Mouse (Mus musculus) cerebellum, adult (tissue): Measurements from ENCODE around the gene Rab2b.

Experiments used
- ATAC-seq: cut with Nextera tagmentation; 2 replicates; pipeline ENCODE4 v1.9.2; 2017; ENCODE audit warnings: mild to moderate bottlenecking, moderate library complexity, mixed read lengths; ENCODE audit not compliant: insufficient number of reproducible peaks, low FRiP score, low TSS enrichment

Rab2b gene

DNA sequence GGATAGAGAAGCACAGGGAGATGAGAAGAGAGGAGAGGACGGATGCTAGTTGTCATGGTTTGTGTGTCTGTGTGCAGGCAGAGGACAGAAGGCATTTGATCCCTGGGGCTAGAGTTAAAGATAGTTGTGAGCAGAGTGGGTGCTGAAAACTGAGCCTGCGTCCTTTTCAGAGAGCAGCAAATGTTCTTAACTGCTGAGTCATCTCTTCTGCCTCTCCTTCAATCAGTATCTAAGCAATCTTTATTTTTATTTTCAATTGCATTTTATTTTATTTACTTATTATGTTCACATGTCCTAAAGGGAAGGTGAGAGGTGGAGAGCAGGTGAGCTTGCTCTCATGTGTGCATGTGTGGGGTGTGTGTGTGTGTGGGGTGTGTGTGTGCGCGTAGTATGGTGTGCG, 4.3 kb upstream of the Rab2b start:
- no peak for ATAC-seq

DNA sequence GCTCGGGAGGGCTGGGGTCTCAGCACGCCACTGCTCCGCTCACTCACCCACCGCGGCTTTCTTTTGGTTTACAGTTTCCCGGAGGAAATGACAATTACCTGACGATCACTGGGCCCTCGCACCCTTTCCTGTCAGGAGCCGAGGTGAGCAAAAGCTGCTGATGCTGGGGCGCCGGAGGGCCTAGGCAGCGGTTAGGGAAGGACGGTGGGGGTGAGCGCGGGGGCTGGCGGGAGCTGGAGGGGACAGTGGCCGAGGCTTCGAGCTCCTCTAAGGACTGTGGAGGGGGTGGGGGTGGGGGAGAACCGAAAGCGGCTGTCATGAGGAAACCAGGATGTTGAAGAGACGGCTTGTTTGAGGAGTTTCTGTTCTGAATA, 389 bp upstream of the Rab2b start:
- ATAC-seq: no peak

DNA sequence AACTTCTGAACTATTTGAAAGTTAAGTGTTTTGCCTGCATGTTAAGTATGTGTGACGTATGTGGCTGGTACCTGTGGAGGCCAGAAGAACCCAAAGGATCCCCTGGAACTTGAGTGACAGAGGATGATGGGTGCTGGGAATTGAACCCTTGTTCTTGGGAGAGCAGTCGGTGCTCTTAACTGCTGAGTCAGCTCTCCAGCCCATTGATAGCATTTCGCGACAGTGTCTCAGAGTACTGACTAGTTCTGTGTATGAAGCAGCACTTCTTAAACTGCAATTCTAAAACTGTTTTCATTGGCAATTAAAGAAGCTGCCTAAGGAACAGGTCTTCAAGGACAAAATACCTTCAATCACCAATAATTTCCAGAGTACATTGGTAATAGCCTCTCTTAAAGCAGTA, 2.1 kb downstream of the Rab2b start:
- no peak for ATAC-seq

DNA sequence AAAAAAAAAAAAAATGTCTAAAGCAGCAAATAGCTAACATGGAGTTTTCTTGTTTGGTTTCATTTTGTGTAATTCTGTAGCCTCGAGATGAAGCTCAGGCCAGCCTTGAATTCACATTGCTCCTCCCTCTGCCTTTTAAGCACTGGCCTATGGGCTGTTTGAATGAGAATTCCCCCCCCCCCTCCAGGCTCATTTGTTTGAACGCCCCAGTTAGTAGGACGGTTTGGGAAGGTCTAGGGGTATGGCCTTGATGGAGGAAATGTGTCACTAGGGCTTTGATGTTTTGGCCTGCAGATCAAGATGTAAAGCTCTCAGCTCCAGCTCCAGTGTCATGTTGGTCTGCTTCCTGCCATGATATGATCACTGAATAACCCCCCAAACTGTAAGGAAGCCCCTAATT, 6.6 kb downstream of the Rab2b start:
- no peak for ATAC-seq

DNA sequence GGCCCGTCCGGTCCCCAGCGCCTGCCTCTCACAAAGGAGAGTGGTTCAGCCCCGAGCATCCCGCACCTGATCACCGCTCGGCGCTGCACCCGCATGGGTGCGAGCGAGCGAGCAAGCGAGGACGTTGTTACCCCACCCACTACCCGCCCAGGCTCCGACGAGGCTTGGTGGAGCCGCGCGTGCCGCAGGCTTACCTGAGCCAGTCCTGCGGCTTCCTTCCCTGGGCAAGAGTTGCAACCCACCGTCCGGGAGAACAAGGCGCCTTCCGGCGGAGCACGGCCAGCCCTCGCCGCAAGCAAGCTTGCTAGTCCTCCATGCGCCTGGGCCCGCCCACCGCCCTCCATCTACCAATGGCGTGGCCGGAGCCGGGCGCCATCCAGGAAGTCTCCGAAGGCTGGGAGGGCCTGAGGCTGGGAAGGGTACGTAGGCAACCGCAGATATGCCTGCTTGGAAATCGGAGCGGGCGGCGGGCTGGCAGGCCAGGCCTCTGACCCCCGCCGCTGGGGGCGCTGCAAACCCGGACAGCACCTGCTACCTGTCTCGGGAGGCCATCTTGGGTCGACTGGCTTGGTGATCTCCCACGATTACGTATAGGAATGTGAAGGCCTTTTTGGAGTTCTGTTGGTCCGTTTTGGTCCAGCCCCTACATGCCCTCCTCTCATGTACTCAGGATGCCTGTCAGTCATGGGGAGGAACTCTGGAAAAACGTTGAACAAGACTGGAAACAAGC, 21.7 kb downstream of the Rab2b start, which contains the start of gene Chd8:
TSS of gene Chd8 (minus strand) at position 297 of the 730 bp plus-strand sequence.
- ATAC-seq: peak; percentile 100

DNA sequence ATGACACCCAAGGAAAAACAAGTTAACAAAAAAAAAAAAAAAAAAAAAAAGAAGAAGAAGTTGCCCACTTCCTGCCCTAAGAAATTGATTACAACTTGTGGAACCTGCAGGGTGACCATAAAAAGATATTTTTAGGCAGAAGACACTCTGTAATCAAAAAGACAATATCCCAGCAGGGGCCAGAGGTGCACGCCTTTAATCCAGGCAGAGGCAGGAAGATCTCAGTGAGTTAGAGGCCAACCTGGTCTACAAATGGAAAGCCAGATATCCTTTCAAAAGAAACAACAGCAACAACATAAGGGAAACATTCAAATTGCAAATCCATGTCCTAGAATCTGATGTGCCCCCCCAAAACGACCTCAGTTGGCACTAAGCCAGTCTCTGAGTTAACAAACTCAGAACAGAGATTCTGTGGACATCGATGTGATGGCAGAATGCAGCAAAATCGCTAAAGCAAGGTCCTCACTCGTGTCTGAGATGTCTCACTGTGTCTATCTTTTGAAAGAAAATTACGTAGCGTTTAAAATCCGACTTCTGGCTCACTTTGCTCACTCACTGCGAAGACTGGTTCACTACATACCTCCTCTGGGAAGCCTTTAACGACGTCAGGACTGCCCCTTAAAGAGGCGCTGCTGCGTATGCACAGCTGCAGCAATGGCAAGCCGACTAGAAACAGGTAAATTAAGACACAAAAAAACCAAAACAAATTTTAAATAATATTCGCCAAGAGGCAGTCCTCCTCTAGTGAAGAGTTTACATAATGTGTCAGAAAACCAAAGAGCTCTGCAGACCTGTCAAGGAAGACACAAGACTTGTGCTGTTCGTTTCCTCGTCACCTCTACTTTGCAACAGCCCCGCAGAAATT, 22.8 kb downstream of the Rab2b start:
- ATAC-seq: no peak

DNA sequence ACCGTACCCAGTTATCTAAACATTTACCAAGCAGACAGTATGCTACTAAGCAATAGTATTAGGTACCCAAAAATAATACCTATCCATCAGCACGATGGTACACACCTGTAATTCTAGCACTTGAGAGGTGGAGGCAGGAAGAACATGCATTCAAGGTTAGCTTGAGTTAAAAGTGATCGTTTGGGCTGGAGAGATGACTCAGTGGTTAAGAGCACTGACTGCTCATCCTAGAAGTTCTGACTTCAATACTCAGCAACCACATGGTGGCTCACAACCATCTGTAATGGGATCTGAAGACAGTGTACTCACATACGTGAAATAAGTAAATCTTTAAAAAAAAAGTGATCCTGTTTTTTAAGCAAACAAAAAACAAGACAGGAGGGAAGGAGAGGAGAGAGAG, 33.2 kb downstream of the Rab2b start:
- no peak for ATAC-seq

DNA sequence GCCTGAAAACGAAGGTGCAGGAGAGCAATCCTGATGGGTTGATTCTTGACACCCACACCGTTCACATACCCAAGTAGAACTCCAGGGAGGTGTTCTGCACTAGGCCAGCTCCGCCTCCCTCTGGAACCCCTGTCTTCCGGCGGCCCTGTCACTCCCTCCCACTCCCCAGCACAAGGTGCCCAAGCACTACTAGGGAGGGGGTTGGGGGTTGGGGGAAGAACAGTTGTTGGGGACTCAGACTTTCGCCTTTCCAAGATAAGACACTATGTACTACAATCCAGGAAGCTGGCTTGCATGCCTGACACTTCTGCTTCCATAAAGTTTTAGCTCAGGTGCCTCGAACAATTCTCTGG, 34.7 kb downstream of the Rab2b start:
- no peak for ATAC-seq

DNA sequence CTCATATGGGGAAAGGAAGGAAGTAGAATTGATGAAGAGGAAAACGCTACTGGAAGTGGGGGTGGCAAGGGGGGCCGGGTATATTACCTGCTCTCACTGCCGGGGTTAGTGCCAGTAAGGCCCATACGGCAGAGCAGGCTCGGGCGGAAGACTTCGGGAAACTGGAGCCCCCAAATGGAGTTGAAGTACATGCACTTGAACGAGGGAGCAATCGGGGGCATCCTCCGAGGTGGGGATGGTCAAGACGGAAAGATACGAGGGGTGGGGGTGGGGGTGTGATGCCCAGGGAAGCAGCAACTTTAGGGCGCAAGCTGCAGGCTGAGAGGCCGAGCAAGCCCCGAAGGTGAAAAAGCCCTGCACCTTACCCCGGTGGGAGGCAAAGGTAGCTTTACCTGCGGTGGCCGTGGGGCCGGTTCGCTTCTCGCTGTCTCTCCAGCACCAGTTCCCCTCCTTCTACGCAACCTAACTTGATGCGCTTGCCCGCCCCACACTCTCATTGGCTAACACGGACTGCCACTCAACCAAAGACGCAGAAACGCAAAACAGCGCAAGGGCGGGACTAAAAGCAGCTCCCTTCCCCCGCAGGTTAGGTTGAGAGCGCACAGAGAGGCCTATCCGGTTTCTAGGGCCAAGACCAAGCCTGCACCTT, 35.2 kb downstream of the Rab2b start:
- ATAC-seq: peak; percentile 99

DNA sequence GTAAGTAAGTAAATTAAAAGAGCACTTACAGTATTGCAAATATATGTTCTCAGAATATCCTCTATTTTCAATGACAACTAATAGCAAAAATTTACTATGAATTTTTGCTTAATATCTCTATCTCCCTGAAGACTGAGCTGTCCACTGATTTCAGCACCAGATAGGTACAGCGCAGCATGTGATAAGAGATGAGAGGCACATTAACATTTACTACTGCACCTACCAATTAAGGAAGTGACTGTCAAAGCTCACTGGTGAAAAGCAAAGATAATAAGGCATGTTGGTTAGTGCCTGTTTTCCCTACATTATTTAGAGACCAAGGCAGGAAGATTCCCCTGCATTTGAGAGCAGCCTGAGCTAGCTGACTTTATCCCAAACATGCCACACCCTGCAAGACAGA, 43.1 kb downstream of the Rab2b start:
- no peak for ATAC-seq

DNA sequence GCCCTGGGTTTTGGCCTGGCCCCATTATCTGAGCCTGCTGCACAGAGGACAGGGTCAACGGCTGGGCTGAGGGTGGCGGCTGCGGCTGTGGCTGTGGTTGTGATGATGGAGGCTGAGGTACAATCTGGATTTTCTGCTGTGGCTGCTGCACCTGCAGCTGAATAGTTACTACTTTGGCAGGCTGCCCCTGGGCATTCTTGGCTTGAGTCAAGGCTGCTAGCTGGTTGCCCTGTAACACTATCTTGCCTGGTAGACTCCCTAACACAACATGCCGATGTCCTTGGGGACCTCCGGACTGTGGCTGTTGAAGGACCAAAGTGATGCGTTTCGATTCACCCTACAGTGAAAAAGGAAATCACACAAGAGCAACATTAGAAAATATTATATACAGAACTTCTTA, 44.2 kb downstream of the Rab2b start:
- no peak for ATAC-seq

DNA sequence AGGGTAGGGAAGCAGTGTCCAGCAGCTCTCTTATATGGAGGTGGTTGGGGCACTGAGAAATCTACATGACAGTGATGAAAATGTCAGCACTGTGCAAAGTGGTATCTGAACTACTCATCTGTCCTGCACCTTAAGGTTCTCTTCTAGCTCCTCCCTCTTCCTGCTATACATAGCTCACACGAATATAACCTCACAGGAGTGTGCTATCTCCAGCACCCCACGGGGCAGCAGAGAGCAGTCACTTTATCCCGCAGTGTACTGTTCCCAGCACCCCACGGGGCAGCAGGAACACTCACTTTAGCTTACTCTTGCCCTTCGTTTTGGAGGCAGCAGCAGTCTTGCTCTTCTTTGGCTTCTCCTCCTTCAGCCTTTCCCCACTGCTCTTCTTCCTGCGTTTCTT, 47.1 kb downstream of the Rab2b start:
- no peak for ATAC-seq

DNA sequence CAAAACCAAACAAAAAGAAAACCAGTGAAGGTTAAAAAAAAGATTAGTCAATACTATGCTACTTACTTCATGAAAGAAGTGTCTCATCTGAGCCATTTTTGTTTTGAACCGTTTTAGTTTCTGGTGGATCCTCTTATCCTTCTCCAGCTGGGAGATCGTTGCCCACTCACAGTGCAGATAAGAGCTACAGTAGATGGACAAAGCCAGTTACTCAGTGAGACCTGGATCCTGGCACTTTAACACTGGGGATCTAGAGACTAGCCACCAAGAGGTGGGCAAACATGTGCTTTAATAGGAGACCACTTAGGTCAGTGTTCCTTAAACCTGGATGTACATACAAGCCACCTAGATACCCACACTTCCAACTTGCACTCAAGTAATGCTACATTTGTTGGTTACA, 53.4 kb downstream of the Rab2b start:
- no peak for ATAC-seq

DNA sequence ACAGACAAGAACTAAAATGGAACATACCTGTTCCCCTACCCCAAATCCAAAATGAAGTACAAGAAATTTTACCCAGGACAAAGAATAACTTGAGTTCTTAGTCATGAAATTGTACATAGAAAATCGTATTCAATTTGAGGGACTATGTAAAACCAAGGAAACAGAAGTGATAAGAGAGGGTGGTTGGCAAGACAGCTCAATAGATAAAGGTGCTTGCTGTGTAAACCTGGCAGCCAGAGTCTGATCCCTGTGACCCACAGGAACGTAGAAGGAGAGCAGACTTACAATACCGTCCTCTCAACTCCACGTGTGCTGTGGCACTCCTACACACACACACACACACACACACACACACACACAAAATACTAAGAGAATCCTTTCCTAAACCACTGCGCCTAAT, 62.1 kb downstream of the Rab2b start:
- ATAC-seq: no peak
